Mouse (Mus musculus) ES-E14 (cell line): ENCODE measurements around the gene Prr23a3. TPM values are rescaled to one million over a fixed set of nuclear protein-coding genes. Genes with fewer than 3 reads are reported as not detected.

Experiments used
- DNase-seq: peaks from one replicate; pipeline ENCODE4 v3.0.0-alpha.2; 2013; ENCODE audit warnings: low read depth, low spot score
- H3K27ac ChIP-seq: 2 replicates; pipeline ENCODE4 v1.5.1; 2012; ENCODE audit warnings: low read depth, mild to moderate bottlenecking, low read length, moderate library complexity, mixed read lengths; ENCODE audit not compliant: poor library complexity, insufficient read depth, severe bottlenecking
- H3K36me3 ChIP-seq: 2 replicates; pipeline ENCODE4 v1.6.1; 2012; ENCODE audit warnings: mild to moderate bottlenecking, low read length, moderate library complexity, mixed read lengths; ENCODE audit not compliant: control insufficient read depth, poor library complexity, insufficient read depth, severe bottlenecking
- H3K4me1 ChIP-seq, 2 experiments: fragments of 150-350 bp in 1 of 2; sonication (generic) in 1 of 2; 2 replicates each; pipeline ENCODE4 v1.6.1; 2012; ENCODE audit warnings: low read length in 2 of 2, mild to moderate bottlenecking in 1 of 2, mixed read lengths in 1 of 2; ENCODE audit not compliant: control insufficient read depth in 2 of 2, insufficient read depth in 2 of 2, poor library complexity in 1 of 2
- H3K4me3 ChIP-seq, 2 experiments: fragments of 150-350 bp in 1 of 2; sonication (generic) in 1 of 2; 2 replicates each; pipeline ENCODE4 v1.5.1; 2012; ENCODE audit warnings: low read length in 2 of 2, low read depth in 1 of 2, mild to moderate bottlenecking in 1 of 2, mixed read lengths in 1 of 2; ENCODE audit not compliant: insufficient read depth in 1 of 2, poor library complexity in 1 of 2, severe bottlenecking in 1 of 2
- H3K9ac ChIP-seq: 2 replicates; pipeline ENCODE4 v1.6.1; 2012; ENCODE audit warnings: low read depth, mild to moderate bottlenecking, low read length, mixed read lengths; ENCODE audit not compliant: poor library complexity, insufficient read depth, severe bottlenecking
- H3K9me3 ChIP-seq: fragments of 150-350 bp; sonication (generic); 2 replicates; pipeline ENCODE4 v1.6.1; 2012; ENCODE audit warnings: low read depth, mild to moderate bottlenecking, low read length; ENCODE audit not compliant: control insufficient read depth, insufficient read depth
- CHD2 ChIP-seq: IDR thresholded peaks from 2 replicates; pipeline ENCODE4 v1.6.1; 2014; ENCODE audit warnings: mild to moderate bottlenecking, low read depth, low read length, inconsistent platforms
- HCFC1 ChIP-seq: IDR thresholded peaks from 2 replicates; pipeline ENCODE4 v1.6.1; 2012; ENCODE audit warnings: low read length, inconsistent platforms, borderline replicate concordance; ENCODE audit not compliant: insufficient read depth
- MAFK ChIP-seq: IDR thresholded peaks from 2 replicates; pipeline ENCODE4 v1.6.1; 2014; ENCODE audit warnings: mild to moderate bottlenecking, low read depth, low read length, inconsistent platforms; ENCODE audit not compliant: insufficient read depth
- ZC3H11A ChIP-seq: IDR thresholded peaks from 2 replicates; pipeline ENCODE4 v1.6.1; 2012; ENCODE audit warnings: low read depth, mild to moderate bottlenecking, inconsistent platforms, low read length, borderline replicate concordance
- ZNF384 ChIP-seq: IDR thresholded peaks from 2 replicates; pipeline ENCODE4 v1.6.1; 2012; ENCODE audit warnings: low read depth, low read length, inconsistent platforms
- in situ Hi-C, 2 experiments: fragments of 600-800 bp; cut with MboI; formaldehyde crosslinking; loops; one replicate each; pipeline ENCODE4 v1.15.1; 2025; ENCODE audit warnings: low sequenced_read_pairs in 2 of 2, inconsistent platforms in 1 of 2; ENCODE audit not compliant: unreplicated experiment in 2 of 2
- total RNA-seq: library from RNA; depleted of rRNA; stranded (reverse); fragments of 300-350 nt; gene quantifications from 2 replicates; pipeline ENCODE4 v1.2.3, GENCODE M21; 2012; rRNA removed

The Prr23a3 gene
- 1.6 and 2.1 TPM in 2 replicates for total RNA-seq

- TF ChIP-seq MAFK, result no peak
- no peak for TF ChIP-seq CHD2
- no peak for TF ChIP-seq ZC3H11A
- no peak for TF ChIP-seq ZNF384
- 0 out of 2 replicates have a peak, but pooled peaks have one; percentile 14 for TF ChIP-seq HCFC1
- H3K9me3 ChIP-seq, result no peaks in the 10 kb centered on the region
- H3K27ac ChIP-seq, result no peak within 1 kb of the TSS
- peak within 1 kb of the TSS; percentile 70 for H3K9ac ChIP-seq
- DNase-seq, result peak; percentile 84
- in situ Hi-C loops, result no loop called here
- peak within 1 kb of the TSS; percentile 66 to 78 for H3K4me3 ChIP-seq
- peaks cover 0 to 3% of the 10 kb centered on the region in 2 experiments; a peak in 2 of 4 replicates for H3K4me1 ChIP-seq
- H3K36me3 ChIP-seq, result no peaks in the 10 kb centered on the region
These were observed at the start of gene Prr23a3 for GRCm38 (mm10) chr9:98864571-98864970. Prr23a3 (plus strand) TSS chr9:98864767.

GRCm38 (mm10) chr9:98816066-98816465 lies 48.5 kb upstream of the Prr23a3 start:
- no peaks in the 10 kb centered on the region for H3K4me1 ChIP-seq
- in situ Hi-C loops, result no loop called here
- no peak for TF ChIP-seq MAFK
- no peak for TF ChIP-seq HCFC1
- no peak for TF ChIP-seq ZC3H11A
- TF ChIP-seq ZNF384, result no peak
- no peak for TF ChIP-seq CHD2

GRCm38 (mm10) chr9:98817592-98817991 lies 47.0 kb upstream of the Prr23a3 start:
- H3K4me3 ChIP-seq, result no peak overlapping the region
- no peaks in the 10 kb centered on the region for H3K36me3 ChIP-seq
- no peak overlapping the region for H3K27ac ChIP-seq
- no peak overlapping the region for H3K9ac ChIP-seq
- TF ChIP-seq CHD2, result no peak
- TF ChIP-seq HCFC1, result no peak
- no peak for TF ChIP-seq ZNF384
- TF ChIP-seq ZC3H11A, result no peak
- TF ChIP-seq MAFK, result no peak
- H3K9me3 ChIP-seq, result no peaks in the 10 kb centered on the region
- no peak for DNase-seq
- H3K4me1 ChIP-seq, result no peaks in the 10 kb centered on the region
- in situ Hi-C loops, result no loop called here

More at GRCm38 (mm10) chr9:98816066-98816465, 48.5 kb upstream of the Prr23a3 start:
- Histone ChIP-seq H3K36me3 (no peaks in the 10 kb centered on the region), H3K27ac (no peak overlapping the region), H3K9me3 (no peaks in the 10 kb centered on the region), H3K9ac (no peak overlapping the region), H3K4me3 (no peak overlapping the region)
- DNase-seq, result no peak

- H3K9ac ChIP-seq, result no peak overlapping the region
- in situ Hi-C loops, result no loop called here
- DNase-seq, result no peak
- TF ChIP-seq ZNF384 (no peak), MAFK (no peak), CHD2 (no peak), HCFC1 (no peak), ZC3H11A (no peak)
- H3K36me3 ChIP-seq, result no peaks in the 10 kb centered on the region
- no peaks in the 10 kb centered on the region for H3K9me3 ChIP-seq
- no peak overlapping the region for H3K27ac ChIP-seq
- H3K4me3 ChIP-seq, result no peak overlapping the region
- H3K4me1 ChIP-seq, result no peaks in the 10 kb centered on the region
These were observed 45.6 kb upstream of the Prr23a3 start for GRCm38 (mm10) chr9:98818971-98819370.

GRCm38 (mm10) chr9:98819481-98819880 lies 45.1 kb upstream of the Prr23a3 start:
- no peaks in the 10 kb centered on the region for H3K4me1 ChIP-seq
- no peak for DNase-seq

More at GRCm38 (mm10) chr9:98819481-98819880, 45.1 kb upstream of the Prr23a3 start:
- H3K27ac ChIP-seq, result no peak overlapping the region
- H3K9ac ChIP-seq, result no peak overlapping the region
- no peak overlapping the region for H3K4me3 ChIP-seq
- TF ChIP-seq CHD2 (no peak), ZNF384 (no peak), MAFK (no peak), ZC3H11A (no peak), HCFC1 (no peak)
- H3K36me3 ChIP-seq, result no peaks in the 10 kb centered on the region
- in situ Hi-C loops, result no loop called here
- no peaks in the 10 kb centered on the region for H3K9me3 ChIP-seq
